Mouse (Mus musculus) ES-Bruce4 (cell line): ENCODE measurements around the gene Col24a1. TPM values are rescaled to one million over a fixed set of nuclear protein-coding genes. Genes with fewer than 3 reads are reported as not detected.

Experiments
- H3K27ac ChIP-seq: 2 replicates; pipeline ENCODE4 v1.5.1; 2012; ENCODE audit warnings: low read length, inconsistent platforms; ENCODE audit not compliant: insufficient read depth
- H3K27me3 ChIP-seq: 2 replicates; pipeline ENCODE4 v1.6.1; 2012; ENCODE audit warnings: mild to moderate bottlenecking, low read length, inconsistent platforms; ENCODE audit not compliant: control insufficient read depth, poor library complexity, insufficient read depth, severe bottlenecking
- H3K36me3 ChIP-seq: 2 replicates; pipeline ENCODE4 v1.6.1; 2012; ENCODE audit warnings: inconsistent platforms, mild to moderate bottlenecking, low read length, moderate library complexity; ENCODE audit not compliant: control insufficient read depth, poor library complexity, insufficient read depth, severe bottlenecking
- H3K4me1 ChIP-seq: one replicate; pipeline ENCODE4 v1.8.1; 2011; ENCODE audit warnings: low read length; ENCODE audit not compliant: control insufficient read depth, insufficient read depth
- H3K4me3 ChIP-seq: 2 replicates; pipeline ENCODE4 v1.5.1; 2011; ENCODE audit warnings: low read depth, mild to moderate bottlenecking, low read length
- H3K9ac ChIP-seq: 2 replicates; pipeline ENCODE4 v1.6.1; 2012; ENCODE audit warnings: low read depth, mild to moderate bottlenecking, inconsistent platforms; ENCODE audit not compliant: poor library complexity, severe bottlenecking
- H3K9me3 ChIP-seq: replicated peaks from 2 replicates; pipeline ENCODE4 v1.6.1; 2012; ENCODE audit warnings: mild to moderate bottlenecking, low read length, inconsistent platforms; ENCODE audit not compliant: control insufficient read depth, poor library complexity, insufficient read depth, severe bottlenecking
- CTCF ChIP-seq: IDR thresholded peaks from one replicate; pipeline ENCODE4 v1.8.1; 2011; ENCODE audit warnings: low read depth, low read length
- EP300 ChIP-seq: IDR thresholded peaks from 2 replicates; pipeline ENCODE4 v1.6.1; 2011; ENCODE audit warnings: low read depth, low read length; ENCODE audit not compliant: insufficient read depth
- POLR2A ChIP-seq: IDR thresholded peaks from one replicate; pipeline ENCODE4 v1.8.1; 2011; ENCODE audit warnings: low read length; ENCODE audit not compliant: insufficient read depth
- polyA plus RNA-seq: library from polyadenylated mRNA; stranded (reverse); fragments of >200 nt; gene quantifications from 2 replicates; pipeline ENCODE4 v1.2.4, GENCODE M21; 2011; ENCODE audit warnings: low read depth; ENCODE audit not compliant: missing spikeins, insufficient read depth, insufficient read length

The Col24a1 gene
- polyA plus RNA-seq, 1 experiment: 0.78 TPM

DNA sequence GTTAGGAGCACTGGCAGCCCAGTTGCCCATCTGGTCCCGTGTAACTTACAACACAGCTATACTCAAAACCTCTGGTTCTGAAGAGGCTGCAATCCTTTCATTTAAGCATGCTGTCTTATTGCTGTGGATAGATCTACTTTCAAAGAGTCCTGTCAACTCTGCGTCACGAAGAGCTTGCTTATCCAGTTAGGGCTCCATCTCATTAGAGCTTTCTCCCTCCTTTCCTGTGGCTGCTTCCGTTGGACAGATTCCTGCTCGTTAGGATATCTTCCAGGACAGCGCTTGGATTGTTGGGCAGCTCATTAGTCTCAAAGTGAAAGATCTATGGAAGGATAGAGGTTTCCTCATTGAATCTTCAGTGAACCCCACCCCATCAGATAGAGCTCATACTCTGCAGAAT is 206.6 kb downstream of the Col24a1 start:
- H3K4me1 ChIP-seq: no peaks in the 10 kb centered on the region
- H3K4me3 ChIP-seq: no peak overlapping the region
- no peak overlapping the region for H3K27ac ChIP-seq
- H3K9me3 ChIP-seq: no peaks in the 10 kb centered on the region
- H3K27me3 ChIP-seq: no peaks in the 10 kb centered on the region
- no peaks in the 10 kb centered on the region for H3K36me3 ChIP-seq
- TF ChIP-seq POLR2A (no peak), EP300 (no peak), CTCF (no peak)
- no peak overlapping the region for H3K9ac ChIP-seq

DNA sequence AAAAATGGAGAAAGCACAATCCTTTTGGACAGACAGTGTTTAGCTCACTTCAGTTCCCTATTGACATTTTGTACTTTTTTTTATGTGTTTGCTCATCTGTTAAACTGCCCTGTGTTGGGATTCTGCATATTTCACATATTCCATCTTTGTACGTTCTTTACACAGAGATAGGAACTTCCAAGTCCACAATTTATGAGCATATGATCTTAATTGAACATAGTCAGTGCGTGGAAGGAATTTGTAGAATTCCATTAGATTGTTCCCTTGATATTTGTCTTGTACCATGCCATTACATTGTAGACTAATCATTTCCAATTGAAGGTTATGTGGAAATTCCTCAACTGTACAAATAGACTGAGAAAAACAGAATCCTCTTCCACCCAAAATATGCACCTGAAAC is 212.6 kb downstream of the Col24a1 start:
- no peaks in the 10 kb centered on the region for H3K36me3 ChIP-seq
- TF ChIP-seq POLR2A (no peak), EP300 (no peak), CTCF (no peak)
- no peaks in the 10 kb centered on the region for H3K27me3 ChIP-seq
- H3K27ac ChIP-seq: no peak overlapping the region
- H3K4me3 ChIP-seq: no peak overlapping the region
- H3K9me3 ChIP-seq: no peaks in the 10 kb centered on the region
- H3K9ac ChIP-seq: no peak overlapping the region
- no peaks in the 10 kb centered on the region for H3K4me1 ChIP-seq

DNA sequence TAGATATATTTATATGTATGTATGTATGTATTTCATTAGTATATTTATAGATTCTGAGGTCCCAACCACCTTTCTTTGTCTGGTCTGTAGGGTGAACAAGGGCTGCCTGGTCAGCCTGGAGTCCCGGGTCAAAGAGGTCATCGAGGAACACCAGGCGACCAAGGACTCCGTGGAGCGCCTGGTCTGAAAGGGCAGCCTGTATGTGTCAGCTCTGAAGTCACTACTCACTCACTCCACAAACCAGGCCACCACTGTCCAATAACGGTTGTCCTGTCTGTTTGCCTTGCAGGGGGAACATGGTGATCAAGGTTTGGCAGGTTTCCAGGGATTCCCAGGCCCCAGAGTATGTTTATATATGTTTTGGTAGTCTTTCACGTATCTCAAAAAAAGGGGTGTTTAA is 216.3 kb downstream of the Col24a1 start:
- TF ChIP-seq EP300 (no peak), POLR2A (no peak), CTCF (no peak)
- H3K27me3 ChIP-seq: no peaks in the 10 kb centered on the region
- no peak overlapping the region for H3K27ac ChIP-seq
- H3K9me3 ChIP-seq: no peaks in the 10 kb centered on the region
- no peaks in the 10 kb centered on the region for H3K4me1 ChIP-seq
- H3K4me3 ChIP-seq: no peak overlapping the region
- H3K9ac ChIP-seq: no peak overlapping the region
- no peaks in the 10 kb centered on the region for H3K36me3 ChIP-seq

DNA sequence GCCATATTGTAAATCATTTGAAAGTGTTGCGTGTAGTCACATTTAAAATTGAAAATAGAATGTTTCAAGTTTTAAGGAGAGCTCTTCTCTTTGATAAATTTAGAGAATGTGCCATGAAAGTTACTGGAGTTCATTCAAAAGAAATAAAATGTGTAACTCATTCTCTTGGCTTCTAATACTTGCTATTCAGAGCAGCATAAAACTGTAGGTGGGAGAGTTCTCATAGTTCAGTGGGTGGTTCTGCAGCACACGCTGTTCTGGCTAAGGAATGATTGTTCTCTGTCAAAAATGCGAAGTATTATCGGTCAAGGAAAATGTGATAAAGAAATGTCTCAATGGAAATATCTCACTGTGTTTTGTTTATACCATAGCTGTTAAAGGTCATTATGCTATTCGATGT is 221.9 kb downstream of the Col24a1 start:
- Histone ChIP-seq H3K9ac (no peak overlapping the region), H3K4me3 (no peak overlapping the region), H3K27me3 (no peaks in the 10 kb centered on the region), H3K27ac (no peak overlapping the region), H3K4me1 (no peaks in the 10 kb centered on the region), H3K9me3 (no peaks in the 10 kb centered on the region), H3K36me3 (no peaks in the 10 kb centered on the region)
- TF ChIP-seq EP300 (no peak), POLR2A (no peak), CTCF (no peak)

DNA sequence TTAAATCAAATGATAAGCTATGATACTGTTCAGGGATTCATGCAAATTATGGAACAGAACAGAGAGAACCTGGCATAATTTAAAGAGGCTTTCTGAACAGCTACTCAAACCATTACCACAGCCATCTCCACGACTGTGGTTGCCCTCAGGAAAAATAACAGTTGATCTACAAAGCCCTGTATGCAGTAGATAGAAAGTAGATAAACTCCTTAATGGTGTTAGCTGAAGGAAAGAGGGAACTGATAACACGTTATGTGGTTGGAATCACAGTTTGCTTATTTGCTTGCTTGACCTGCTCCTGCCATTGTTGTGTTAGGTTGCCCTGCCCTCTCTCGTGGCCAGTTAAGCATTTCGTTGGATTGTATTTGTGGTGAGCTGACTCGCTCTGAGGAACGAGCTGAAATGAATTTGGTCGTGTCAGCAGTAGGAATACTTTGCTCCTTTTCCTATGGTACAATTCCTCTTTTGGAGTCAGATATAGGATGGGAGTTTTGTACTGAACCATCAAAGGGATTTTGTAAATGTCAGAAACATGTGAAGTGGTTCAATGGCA is 229.3 kb downstream of the Col24a1 start:
- Histone ChIP-seq H3K4me1 (no peaks in the 10 kb centered on the region), H3K9ac (no peak overlapping the region), H3K36me3 (no peaks in the 10 kb centered on the region), H3K4me3 (no peak overlapping the region), H3K27me3 (no peaks in the 10 kb centered on the region), H3K27ac (no peak overlapping the region), H3K9me3 (no peaks in the 10 kb centered on the region)
- TF ChIP-seq POLR2A (no peak), CTCF (no peak), EP300 (no peak)

DNA sequence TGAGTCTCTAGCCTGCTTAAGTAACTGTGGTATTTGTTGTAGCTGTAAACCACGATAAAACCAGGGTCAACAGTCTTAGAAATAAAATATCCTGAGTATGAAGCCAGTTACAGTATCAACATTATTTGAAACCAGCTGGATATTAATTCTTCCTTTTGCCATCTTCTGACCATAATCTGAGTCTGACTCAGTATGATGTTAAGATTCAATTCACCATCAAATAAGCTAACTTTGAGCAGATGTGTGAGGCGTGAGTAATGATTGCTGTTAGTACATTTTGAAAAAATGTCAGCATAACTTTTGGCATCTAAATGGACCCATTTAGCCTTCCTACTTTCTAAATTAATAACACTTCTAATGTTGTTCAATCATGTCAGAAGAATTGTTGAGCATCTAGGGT is 230.0 kb downstream of the Col24a1 start:
- Histone ChIP-seq H3K4me3 (no peak overlapping the region), H3K9me3 (no peaks in the 10 kb centered on the region), H3K36me3 (no peaks in the 10 kb centered on the region), H3K27ac (no peak overlapping the region), H3K4me1 (no peaks in the 10 kb centered on the region), H3K27me3 (no peaks in the 10 kb centered on the region), H3K9ac (no peak overlapping the region)
- no peak for TF ChIP-seq CTCF
- TF ChIP-seq EP300: no peak
- TF ChIP-seq POLR2A: no peak
